Mouse (Mus musculus) mouse embryonic stem cell (cell line): ENCODE results near the gene Prkx.

Experiments
- in situ Hi-C, 2 experiments: fragments of 300-500 bp; cut with MboI; formaldehyde crosslinking; loops; 1 replicate in 1 of 2; 3 replicates in 1 of 2; pipeline ENCODE4 v1.14.3; 2019 to 2020; ENCODE audit warnings: low sequenced_read_pairs in 2 of 2, low pct_unique_long_range_greater_than_20kb in 1 of 2, mixed read lengths in 1 of 2; ENCODE audit not compliant: unreplicated experiment in 1 of 2

The Prkx gene

GRCm38 (mm10) chrX:77796238-77796835, at the start of gene Prkx:
Gene Prkx (minus strand): TSS chrX:77796278.
- in situ Hi-C loops, result loop anchor here in 1 of 2 experiments (5.0 kb wide), 1 partner anchor 64 kb away; no protein-coding TSS in a partner anchor

GRCm38 (mm10) chrX:77812031-77812430, 16.0 kb upstream of the Prkx start:
- in situ Hi-C loops, result no loop called here

GRCm38 (mm10) chrX:77810608-77811206, 14.6 kb upstream of the Prkx start:
- in situ Hi-C loops, result no loop called here

GRCm38 (mm10) chrX:77808602-77809001, 12.5 kb upstream of the Prkx start:
- in situ Hi-C loops, result no loop called here

- in situ Hi-C loops, result no loop called here
These were observed 6.2 kb upstream of the Prkx start for GRCm38 (mm10) chrX:77802293-77802692.

GRCm38 (mm10) chrX:77801543-77801942, 5.5 kb upstream of the Prkx start:
- in situ Hi-C loops, result no loop called here

- in situ Hi-C loops, result loop anchor here in 1 of 2 experiments (5.0 kb wide), 1 partner anchor 67 kb away; no protein-coding TSS in a partner anchor
These were observed 3.5 kb upstream of the Prkx start for GRCm38 (mm10) chrX:77799554-77799953.

GRCm38 (mm10) chrX:77797801-77798200, 1.7 kb upstream of the Prkx start:
- in situ Hi-C loops, result loop anchor here in 1 of 2 experiments (5.0 kb wide), 1 partner anchor 66 kb away; no protein-coding TSS in a partner anchor

GRCm38 (mm10) chrX:77796916-77797315, 838 bp upstream of the Prkx start:
- in situ Hi-C loops, result loop anchor here in 1 of 2 experiments (5.0 kb wide), 1 partner anchor 65 kb away; no protein-coding TSS in a partner anchor

GRCm38 (mm10) chrX:77795858-77796174, 262 bp downstream of the Prkx start:
- in situ Hi-C loops, result loop anchor here in 1 of 2 experiments (5.0 kb wide), 1 partner anchor 64 kb away; no protein-coding TSS in a partner anchor

- in situ Hi-C loops, result loop anchor here in 1 of 2 experiments (5.0 kb wide), 1 partner anchor 63 kb away; no protein-coding TSS in a partner anchor
These were observed 868 bp downstream of the Prkx start for GRCm38 (mm10) chrX:77794962-77795857.

- in situ Hi-C loops, result no loop called here
These were observed 7.4 kb downstream of the Prkx start for GRCm38 (mm10) chrX:77788675-77789074.

- in situ Hi-C loops, result no loop called here
These were observed 9.7 kb downstream of the Prkx start for GRCm38 (mm10) chrX:77786354-77786753.

- in situ Hi-C loops, result no loop called here
These were observed 18.3 kb downstream of the Prkx start for GRCm38 (mm10) chrX:77777822-77778221.

GRCm38 (mm10) chrX:77765153-77765552, 30.9 kb downstream of the Prkx start:
- in situ Hi-C loops, result no loop called here

- in situ Hi-C loops, result no loop called here
These were observed 51.8 kb downstream of the Prkx start for GRCm38 (mm10) chrX:77744260-77744659.

GRCm38 (mm10) chrX:77741383-77741782, 54.7 kb downstream of the Prkx start:
- in situ Hi-C loops, result no loop called here

- in situ Hi-C loops, result loop anchor here in 1 of 2 experiments (5.0 kb wide), 1 partner anchor 63 kb away; the partner anchor contains the start of gene Prkx
These were observed 62.0 kb downstream of the Prkx start for GRCm38 (mm10) chrX:77733930-77734536.
